12 mouse cellular contexts compared by ENCODE assay signal in genomic region chr4:32430136-32430535, GRCm38 (mm10).
A peak's percentile ranks its signal among the peaks of the same experiment; 100 is the strongest.
DNase-seq lines count a peak whose midpoint lies in the region; ATAC-seq lines count a peak whose summit lies in the region.
"Had no signal": no experiment of that assay in that cellular context is flagged by ENCODE, and none has a peak within 500 bp of the region (broad histone marks: within the 10 kb centered on the region; RNA-seq: fewer than 3 reads in every experiment).

No protein-coding gene starts in this region.

- H3K27ac ChIP-seq in forebrain, embryonic 11.5 days (ENCODE audit: low read depth, low read length): no peak overlapping the region
- H3K27ac ChIP-seq in forebrain, embryonic 13.5 days: no peak overlapping the region
- no peak overlapping the region for H3K27ac ChIP-seq in heart, embryonic 16.5 days (ENCODE audit: low read length)
- peak overlapping the region; percentile 73; the same call in 1 of the 2 replicates for H3K27ac ChIP-seq in limb, embryonic 12.5 days

- no peak overlapping the region for H3K4me2 ChIP-seq in forebrain, embryonic 11.5 days (ENCODE audit: low read depth, low read length, severe bottlenecking)
- no peak overlapping the region for H3K4me2 ChIP-seq in forebrain, embryonic 13.5 days
- H3K4me2 ChIP-seq in heart, embryonic 16.5 days (ENCODE audit: low read depth, low read length): peak overlapping the region; percentile 59
- no peak overlapping the region for H3K4me2 ChIP-seq in limb, embryonic 12.5 days

- no peaks in the 10 kb centered on the region for H3K9me3 ChIP-seq in forebrain, embryonic 11.5 days (ENCODE audit: control insufficient read depth, low read length)
- no peaks in the 10 kb centered on the region for H3K9me3 ChIP-seq in forebrain, embryonic 13.5 days (replicated peaks)
- H3K9me3 ChIP-seq in heart, embryonic 16.5 days (replicated peaks; ENCODE audit: control insufficient read depth, low read length): no peaks in the 10 kb centered on the region
- H3K9me3 ChIP-seq in limb, embryonic 12.5 days: no peaks in the 10 kb centered on the region

- 82% methylated on average over 11 of the region's 11 CpGs for WGBS in forebrain, embryonic 11.5 days
- 72% methylated on average over 11 of the region's 11 CpGs for WGBS in forebrain, embryonic 13.5 days
- 72% methylated on average over 11 of the region's 11 CpGs for WGBS in heart, embryonic 16.5 days
- 84% methylated on average over 11 of the region's 11 CpGs for WGBS in limb, embryonic 12.5 days

- peaks cover 18% of the 10 kb centered on the region for H3K4me1 ChIP-seq in forebrain, embryonic 11.5 days (replicated peaks; ENCODE audit: control insufficient read depth, insufficient read depth, low read length)
- peaks cover 78% of the 10 kb centered on the region for H3K4me1 ChIP-seq in forebrain, embryonic 13.5 days
- peaks cover 8% of the 10 kb centered on the region; the same call in 1 of the 2 replicates for H3K4me1 ChIP-seq in heart, embryonic 16.5 days (ENCODE audit: control insufficient read depth, insufficient read depth, low read length)
- peaks cover 40% of the 10 kb centered on the region for H3K4me1 ChIP-seq in limb, embryonic 12.5 days (replicated peaks)

- no peaks in the 10 kb centered on the region for H3K36me3 ChIP-seq in forebrain, embryonic 11.5 days (ENCODE audit: control insufficient read depth, insufficient read depth, low read length)
- no peaks in the 10 kb centered on the region for H3K36me3 ChIP-seq in forebrain, embryonic 13.5 days (ENCODE audit: poor library complexity, severe bottlenecking)
- no peaks in the 10 kb centered on the region for H3K36me3 ChIP-seq in heart, embryonic 16.5 days (ENCODE audit: control insufficient read depth, insufficient read depth)
- 0 out of 2 replicates have a peak, but pooled peaks cover 4% of the 10 kb centered on the region for H3K36me3 ChIP-seq in limb, embryonic 12.5 days

- ATAC-seq in forebrain, embryonic 11.5 days (replicated peaks; ENCODE audit: low FRiP score): no peak
- no peak for ATAC-seq in forebrain, embryonic 13.5 days
- ATAC-seq in heart, embryonic 16.5 days (replicated peaks; ENCODE audit: extremely low read depth, insufficient read depth, low FRiP score): no peak
- ATAC-seq in limb, embryonic 12.5 days (ENCODE audit: insufficient number of reproducible peaks, insufficient read depth, low FRiP score, low TSS enrichment, low read depth): no peak
- ATAC-seq: Patski had no signal

- intact Hi-C loops in heart, postnatal 10 days (cut with DNase I): no loop called here

- no peak overlapping the region for H3K9ac ChIP-seq in forebrain, embryonic 11.5 days (ENCODE audit: low read length)
- H3K9ac ChIP-seq in forebrain, embryonic 13.5 days: no peak overlapping the region
- H3K9ac ChIP-seq in heart, embryonic 16.5 days (ENCODE audit: low read length): no peak overlapping the region
- no peak overlapping the region for H3K9ac ChIP-seq in limb, embryonic 12.5 days (replicated peaks)

- H3K27me3 ChIP-seq in forebrain, embryonic 11.5 days (ENCODE audit: control insufficient read depth, insufficient read depth, low read length): no peaks in the 10 kb centered on the region
- no peaks in the 10 kb centered on the region for H3K27me3 ChIP-seq in forebrain, embryonic 13.5 days
- H3K27me3 ChIP-seq in heart, embryonic 16.5 days (ENCODE audit: control insufficient read depth, insufficient read depth, low read length): no peaks in the 10 kb centered on the region
- no peaks in the 10 kb centered on the region; the same call in 1 of the 2 replicates for H3K27me3 ChIP-seq in limb, embryonic 12.5 days
- H3K27me3 ChIP-seq: Patski had no signal

- DNase-seq in forebrain, embryonic 11.5 days (ENCODE audit: low spot score): peak; percentile 44
- DNase-seq in heart, postnatal 10 days: no peak
- peak; percentile 36 for DNase-seq in Muller cell, postnatal 12 days (ENCODE audit: inconsistent ontology term)
- DNase-seq in adipocyte (ENCODE audit: low spot score): no peak
- DNase-seq in thymus, postnatal 14 days: no peak
- DNase-seq: kidney, adult 18-20 months; kidney, postnatal 4 days; thymus, postnatal 25 days had no signal

- H3K4me3 ChIP-seq in forebrain, embryonic 11.5 days (ENCODE audit: low read depth, low read length): no peak overlapping the region
- H3K4me3 ChIP-seq in forebrain, embryonic 13.5 days: no peak overlapping the region
- H3K4me3 ChIP-seq in heart, embryonic 16.5 days (ENCODE audit: low read length): no peak overlapping the region
- H3K4me3 ChIP-seq in limb, embryonic 12.5 days (replicated peaks): no peak overlapping the region

Comparison
In these comparisons a context has a peak if more than half of its experiments do, and no peak if none do; other contexts are left out.
1. DNase-seq: peak in forebrain, embryonic 11.5 days (single experiment) and Muller cell, postnatal 12 days (single experiment); none in heart, postnatal 10 days (0 of 2), adipocyte (single experiment) and thymus, postnatal 14 days (single experiment).